Mouse (Mus musculus): ENCODE results near the gene Dnmt3a. TPM values are rescaled to one million over a fixed set of nuclear protein-coding genes. Genes with fewer than 3 reads are reported as not detected.

Gene Dnmt3a
- polyA plus RNA-seq, 1 experiment from 2014 or later, result 13.3 TPM

- DNase-seq (ENCODE audit: low read depth, low spot score) (no peak), ATAC-seq (no peak)
- ChIA-PET POLR2A (no interaction called here), CTCF (no interaction called here)
- TF ChIP-seq CTCF (IDR thresholded peaks at IDR 0.05), result no peak
- in situ Hi-C loops (cut with MboI; ENCODE audit: low pct_unique_long_range_greater_than_20kb), result no loop called here
- H3K27me3 ChIP-seq, result no peaks in the 10 kb centered on the region
These were observed 55.9 kb downstream of the Dnmt3a start for GRCm38 (mm10) chr12:3861665-3862228.

GRCm38 (mm10) chr12:3862253-3862652 lies 56.4 kb downstream of the Dnmt3a start:
- ChIA-PET CTCF (no interaction called here), POLR2A (no interaction called here)
- no peak for ATAC-seq
- no peak for TF ChIP-seq CTCF (IDR thresholded peaks at IDR 0.05)
- H3K27me3 ChIP-seq, result no peaks in the 10 kb centered on the region
- no peak for DNase-seq (ENCODE audit: low read depth, low spot score)
- in situ Hi-C loops (cut with MboI; ENCODE audit: low pct_unique_long_range_greater_than_20kb), result no loop called here

- TF ChIP-seq CTCF (IDR thresholded peaks at IDR 0.05), result no peak
These were observed 58.4 kb downstream of the Dnmt3a start for GRCm38 (mm10) chr12:3864208-3864607.

GRCm38 (mm10) chr12:3865594-3865993 lies 59.8 kb downstream of the Dnmt3a start:
- DNase-seq (ENCODE audit: low read depth, low spot score), result no peak
- no peak for ATAC-seq
- no peak for TF ChIP-seq CTCF (IDR thresholded peaks at IDR 0.05)
- no peaks in the 10 kb centered on the region for H3K27me3 ChIP-seq
- CTCF ChIA-PET, result no interaction called here
- in situ Hi-C loops (cut with MboI; ENCODE audit: low pct_unique_long_range_greater_than_20kb), result no loop called here
- POLR2A ChIA-PET, result no interaction called here

More at GRCm38 (mm10) chr12:3864208-3864607, 58.4 kb downstream of the Dnmt3a start:
- ATAC-seq (no peak), DNase-seq (ENCODE audit: low read depth, low spot score) (no peak)
- ChIA-PET CTCF (no interaction called here), POLR2A (no interaction called here)
- in situ Hi-C loops (cut with MboI; ENCODE audit: low pct_unique_long_range_greater_than_20kb), result no loop called here
- no peaks in the 10 kb centered on the region for H3K27me3 ChIP-seq

- ATAC-seq, result no peak
- no peak for DNase-seq (ENCODE audit: low read depth, low spot score)
- ChIA-PET POLR2A (no interaction called here), CTCF (interaction anchor here (1.1 kb wide), 1 partner anchor 102 kb away, joined by 3 read pairs; no protein-coding TSS in a partner anchor)
- no peak for TF ChIP-seq CTCF (IDR thresholded peaks at IDR 0.05)
- in situ Hi-C loops (cut with MboI; ENCODE audit: low pct_unique_long_range_greater_than_20kb), result no loop called here
- no peaks in the 10 kb centered on the region for H3K27me3 ChIP-seq
These were observed 61.0 kb downstream of the Dnmt3a start for GRCm38 (mm10) chr12:3866654-3867370.

- ChIA-PET CTCF (no interaction called here), POLR2A (no interaction called here)
These were observed 62.3 kb downstream of the Dnmt3a start for GRCm38 (mm10) chr12:3868115-3868514.

GRCm38 (mm10) chr12:3868676-3869458 lies 63.1 kb downstream of the Dnmt3a start:
- H3K27me3 ChIP-seq, result no peaks in the 10 kb centered on the region
- in situ Hi-C loops (cut with MboI; ENCODE audit: low pct_unique_long_range_greater_than_20kb), result no loop called here
- DNase-seq (ENCODE audit: low read depth, low spot score), result no peak
- ChIA-PET POLR2A (no interaction called here), CTCF (no interaction called here)
- ATAC-seq, result no peak
- no peak for TF ChIP-seq CTCF (IDR thresholded peaks at IDR 0.05)

More at GRCm38 (mm10) chr12:3868115-3868514, 62.3 kb downstream of the Dnmt3a start:
- no peak for TF ChIP-seq CTCF (IDR thresholded peaks at IDR 0.05)
- in situ Hi-C loops (cut with MboI; ENCODE audit: low pct_unique_long_range_greater_than_20kb), result no loop called here
- H3K27me3 ChIP-seq, result no peaks in the 10 kb centered on the region
- DNase-seq (ENCODE audit: low read depth, low spot score), result no peak
- no peak for ATAC-seq

- in situ Hi-C loops (cut with MboI; ENCODE audit: low pct_unique_long_range_greater_than_20kb), result no loop called here
- no peak for TF ChIP-seq CTCF (IDR thresholded peaks at IDR 0.05)
- no peaks in the 10 kb centered on the region for H3K27me3 ChIP-seq
- no peak for DNase-seq (ENCODE audit: low read depth, low spot score)
- ChIA-PET POLR2A (no interaction called here), CTCF (no interaction called here)
- ATAC-seq, result no peak
These were observed 64.2 kb downstream of the Dnmt3a start for GRCm38 (mm10) chr12:3870024-3870423.

- no peak for TF ChIP-seq CTCF (IDR thresholded peaks at IDR 0.05)
- in situ Hi-C loops (cut with MboI; ENCODE audit: low pct_unique_long_range_greater_than_20kb), result no loop called here
These were observed 65.2 kb downstream of the Dnmt3a start for GRCm38 (mm10) chr12:3870859-3871462.

GRCm38 (mm10) chr12:3871637-3872036 lies 65.8 kb downstream of the Dnmt3a start:
- POLR2A ChIA-PET, result no interaction called here
- no peak for TF ChIP-seq CTCF (IDR thresholded peaks at IDR 0.05)
- CTCF ChIA-PET, result no interaction called here
- DNase-seq (ENCODE audit: low read depth, low spot score) (no peak), ATAC-seq (no peak)
- no peaks in the 10 kb centered on the region for H3K27me3 ChIP-seq
- in situ Hi-C loops (cut with MboI; ENCODE audit: low pct_unique_long_range_greater_than_20kb), result no loop called here

More at GRCm38 (mm10) chr12:3870859-3871462, 65.2 kb downstream of the Dnmt3a start:
- no peaks in the 10 kb centered on the region for H3K27me3 ChIP-seq
- ChIA-PET CTCF (no interaction called here), POLR2A (no interaction called here)
- ATAC-seq (no peak), DNase-seq (ENCODE audit: low read depth, low spot score) (no peak)
